Mouse (Mus musculus): ENCODE results near the gene Rbbp5. TPM values are rescaled to one million over a fixed set of nuclear protein-coding genes. Genes with fewer than 3 reads are reported as not detected.

Rbbp5 gene
- total RNA-seq, 4 experiments from 2014 or later = 17.6 to 21.6 (median 19.1) TPM

DNA sequence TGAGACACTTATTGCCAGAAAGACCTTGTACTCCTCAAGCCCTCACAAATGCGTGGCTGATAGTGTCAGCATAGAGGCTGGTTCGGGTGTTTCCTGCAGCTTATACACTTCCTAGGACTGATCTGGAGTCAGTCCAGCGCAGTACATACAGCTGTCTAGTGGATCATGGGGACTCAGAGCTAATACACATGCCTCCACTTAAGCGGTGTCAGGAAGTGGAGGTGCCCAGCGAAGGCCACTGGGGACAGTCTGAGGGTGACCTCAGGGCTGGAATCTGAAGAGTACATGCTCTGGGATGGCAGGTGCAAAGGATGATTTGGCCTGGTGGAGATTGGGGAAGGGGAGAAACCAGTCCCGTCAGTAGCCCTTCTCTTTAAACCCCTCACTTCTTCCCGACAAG is 63.5 kb downstream of the Rbbp5 start:
- no peak for DNase-seq (ENCODE audit: low spot score in 2 of 2)

DNA sequence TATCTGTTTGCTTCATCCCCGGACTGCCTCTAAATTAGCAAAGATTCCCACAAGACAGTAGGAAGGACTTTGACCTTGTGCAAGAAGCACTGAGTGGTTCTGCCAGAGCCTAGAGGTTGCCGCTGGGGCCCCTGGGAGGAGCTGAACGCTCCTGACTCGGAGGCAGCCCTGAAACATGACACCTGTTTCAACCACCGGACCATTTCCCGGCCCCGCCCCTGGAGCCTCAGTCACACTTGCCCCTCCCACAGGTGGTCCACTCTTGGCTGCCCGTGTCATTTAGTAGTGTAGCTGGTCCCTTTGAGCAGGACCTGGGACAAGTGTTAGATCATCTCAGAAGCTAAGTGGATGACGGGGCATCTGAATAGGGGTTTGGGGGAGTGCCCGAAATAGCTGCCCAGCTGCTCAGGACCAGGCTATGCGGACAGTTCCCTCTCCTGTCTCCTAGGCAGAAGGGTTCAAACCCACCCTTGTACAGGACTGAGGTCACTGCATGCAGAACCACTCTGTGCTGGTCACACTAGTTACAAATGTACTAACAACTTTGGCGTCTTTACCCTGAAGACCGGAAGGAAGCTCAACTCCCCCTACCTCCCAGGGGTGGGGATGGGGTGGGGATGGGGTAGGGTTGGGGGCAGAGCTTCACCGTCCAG is 64.1 kb downstream of the Rbbp5 start:
- DNase-seq (ENCODE audit: low spot score in 2 of 2) = no peak

DNA sequence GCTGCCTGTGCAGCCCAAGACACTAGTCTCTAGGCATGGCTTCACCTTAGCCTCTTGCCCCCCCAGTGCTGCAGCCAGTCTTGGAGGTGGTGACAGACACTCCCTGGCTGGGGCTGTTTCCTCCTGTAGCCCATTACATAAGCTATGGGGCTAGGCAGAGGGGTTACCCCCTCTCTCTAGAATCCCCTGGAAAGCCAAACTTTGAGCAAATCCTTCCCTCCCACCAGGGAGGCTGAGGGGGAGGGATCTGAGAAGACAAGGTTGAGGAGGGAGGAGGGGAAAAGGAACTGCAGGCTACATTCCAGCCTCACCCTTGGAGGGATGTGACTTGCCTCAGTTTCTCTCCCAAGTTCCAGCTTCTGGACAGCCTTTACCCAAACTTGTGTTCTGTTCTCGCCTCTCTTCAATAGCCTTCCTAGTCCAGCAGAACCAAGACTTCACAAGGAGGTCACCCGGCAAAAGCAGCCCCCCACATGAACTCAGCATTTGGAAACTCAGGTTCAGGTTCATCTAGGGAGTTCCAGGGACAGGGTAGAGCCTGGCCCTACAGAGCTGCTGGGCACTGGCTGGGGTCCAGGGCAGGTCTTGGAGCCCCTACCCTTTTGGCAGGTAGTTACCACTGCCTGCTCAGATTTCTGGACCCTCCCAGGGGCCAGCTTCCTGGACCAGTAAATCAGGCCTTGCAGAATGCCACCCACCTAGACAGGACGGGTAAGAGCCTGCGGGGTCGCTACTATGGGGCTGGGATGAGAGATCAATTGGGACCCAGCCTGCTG is 64.8 kb downstream of the Rbbp5 start:
- no peak for DNase-seq (ENCODE audit: low spot score in 2 of 2)

DNA sequence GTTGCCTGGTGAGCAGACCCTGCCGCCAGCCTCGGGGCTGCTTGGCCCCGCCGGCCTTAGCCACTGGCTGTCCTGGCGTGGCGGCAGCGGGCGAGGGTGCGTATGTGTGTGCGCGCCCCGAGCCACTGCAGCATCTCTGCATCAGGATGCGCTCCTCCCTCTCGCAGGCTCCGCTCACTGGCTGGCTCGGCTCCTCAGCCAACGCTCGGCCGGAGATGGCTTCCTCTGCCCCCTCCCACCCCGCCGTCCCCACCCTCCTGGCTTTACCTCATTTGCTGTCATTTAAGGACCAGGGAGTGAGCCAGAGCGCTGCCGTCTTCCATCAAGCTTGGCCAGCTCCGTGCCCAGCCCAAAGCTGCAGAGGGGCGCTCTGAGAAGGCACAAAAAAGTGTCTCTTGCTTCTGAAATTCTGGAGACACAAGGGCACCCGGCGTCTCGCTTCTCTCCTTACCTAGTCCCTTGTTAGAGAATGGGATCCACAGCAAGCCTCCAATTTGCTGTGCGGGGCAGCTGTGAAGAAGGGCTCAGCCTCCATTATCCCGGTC is 65.7 kb downstream of the Rbbp5 start, which contains the start of gene Cntn2:
Gene Cntn2 (minus strand): TSS at position 495 of the 545 bp plus-strand sequence.
- no peak for DNase-seq (ENCODE audit: low spot score in 2 of 2)

DNA sequence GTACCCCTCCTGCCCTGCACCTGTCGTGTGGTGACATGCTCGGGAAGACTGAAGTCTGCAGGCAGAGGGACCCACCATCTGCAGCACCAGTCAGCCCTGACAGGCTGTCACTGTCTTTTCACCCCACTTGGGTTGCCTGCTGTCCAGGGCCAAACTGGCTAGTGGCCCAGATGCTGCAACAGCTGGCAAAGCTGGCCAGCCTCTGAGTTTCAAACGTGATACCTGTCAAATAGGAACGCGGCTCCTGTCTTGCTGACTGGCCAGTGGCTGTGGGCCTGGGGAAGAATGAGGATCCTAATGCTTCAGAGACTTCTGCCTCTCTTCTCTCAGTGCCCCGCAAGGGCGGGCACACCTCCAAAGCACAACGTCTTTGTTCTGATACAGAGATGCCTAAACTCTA is 66.6 kb downstream of the Rbbp5 start:
- DNase-seq (ENCODE audit: low spot score in 2 of 2) = peak in 1 of 2 experiments; percentile 52

Other genes with a start within 250 kb of the Rbbp5 start
- gene Gm10188, start 247.6 kb upstream of the Rbbp5 start, total RNA-seq (2022) = not detected
- under 1 TPM; 0.07 to 0.32 (median 0.17) TPM for gene Klhdc8a, start 178.7 kb upstream of the Rbbp5 start, total RNA-seq (2022)
- under 1 TPM; 0.45 to 0.94 (median 0.52) TPM for gene Nuak2, start 161.2 kb upstream of the Rbbp5 start, total RNA-seq (2022)
- gene Tmcc2, start 86.1 kb upstream of the Rbbp5 start, total RNA-seq (2022) = 10 to 100 TPM; 38.8 to 60.0 (median 49.4) TPM
- gene Dstyk, start 59.8 kb upstream of the Rbbp5 start, total RNA-seq (2022) = 10 to 100 TPM in 1 of 4 experiments, 1 to 10 TPM in 3; 7.7 to 11.2 (median 8.5) TPM
- 1 to 10 TPM; 1.2 to 1.9 (median 1.3) TPM for gene Tmem81, start 28.9 kb downstream of the Rbbp5 start, total RNA-seq (2022)
- not detected for gene Cntn2, start 65.9 kb downstream of the Rbbp5 start, total RNA-seq (2022)